Mouse (Mus musculus) hematopoietic stem cell, adult 5-6 weeks (primary cell): ENCODE measurements at regions not wholly inside any gene's neighbourhood (a gene's known extent, or its start where the extent isn't known, plus 50 kb on each side); places are given as distances from the start of the nearest gene placed in this dataset.

Experiments
- ATAC-seq, 2 experiments: fragments of 125-278 bp in 1 of 2; replicated peaks in 1 of 2; 2 replicates each; pipeline ENCODE4 v1.8.0; 2016 to 2017; ENCODE audit warnings: inconsistent platforms in 2 of 2, mild to moderate bottlenecking in 2 of 2, moderate number of reproducible peaks in 2 of 2, low read depth in 1 of 2, moderate TSS enrichment in 1 of 2; ENCODE audit not compliant: low FRiP score in 2 of 2, poor library complexity in 2 of 2, severe bottlenecking in 2 of 2, insufficient read depth in 1 of 2, low TSS enrichment in 1 of 2

DNA sequence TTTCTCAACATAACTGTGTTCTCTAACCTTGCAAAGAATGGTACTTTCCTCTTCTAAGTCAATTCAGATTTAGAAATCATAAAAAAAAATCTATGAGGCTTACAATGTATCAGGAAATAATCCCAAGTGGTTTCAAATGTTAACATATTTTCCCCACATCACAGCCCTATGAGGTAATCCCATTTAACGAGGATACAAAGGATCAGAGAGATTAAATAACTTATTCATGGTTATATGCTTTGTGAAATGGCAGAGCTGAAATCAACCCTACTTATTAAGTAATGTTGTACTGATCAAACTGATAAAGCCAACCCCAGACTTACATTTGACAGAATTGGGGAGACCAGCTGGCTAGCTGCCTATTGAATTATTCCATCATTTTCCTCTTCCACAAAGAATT is 614.4 kb downstream of the Ntrk3 start:
- ATAC-seq, result no peak

DNA sequence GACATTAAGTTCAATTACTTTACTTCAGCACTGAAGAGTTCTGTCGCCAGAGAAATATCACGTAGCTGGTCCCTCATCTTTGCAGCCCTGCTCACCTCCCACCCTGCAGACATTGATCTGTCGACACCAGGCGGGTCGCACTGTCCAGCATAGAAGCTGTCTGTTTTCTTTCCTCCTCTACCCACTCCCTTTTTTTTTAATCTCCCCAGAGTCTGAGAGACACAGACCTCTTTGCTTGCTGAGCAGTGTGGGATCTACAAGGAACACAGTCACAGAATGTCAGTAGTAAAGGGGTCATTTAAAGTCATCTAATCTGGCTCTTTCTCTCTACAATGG is 616.7 kb downstream of the Ntrk3 start:
- no peak for ATAC-seq

DNA sequence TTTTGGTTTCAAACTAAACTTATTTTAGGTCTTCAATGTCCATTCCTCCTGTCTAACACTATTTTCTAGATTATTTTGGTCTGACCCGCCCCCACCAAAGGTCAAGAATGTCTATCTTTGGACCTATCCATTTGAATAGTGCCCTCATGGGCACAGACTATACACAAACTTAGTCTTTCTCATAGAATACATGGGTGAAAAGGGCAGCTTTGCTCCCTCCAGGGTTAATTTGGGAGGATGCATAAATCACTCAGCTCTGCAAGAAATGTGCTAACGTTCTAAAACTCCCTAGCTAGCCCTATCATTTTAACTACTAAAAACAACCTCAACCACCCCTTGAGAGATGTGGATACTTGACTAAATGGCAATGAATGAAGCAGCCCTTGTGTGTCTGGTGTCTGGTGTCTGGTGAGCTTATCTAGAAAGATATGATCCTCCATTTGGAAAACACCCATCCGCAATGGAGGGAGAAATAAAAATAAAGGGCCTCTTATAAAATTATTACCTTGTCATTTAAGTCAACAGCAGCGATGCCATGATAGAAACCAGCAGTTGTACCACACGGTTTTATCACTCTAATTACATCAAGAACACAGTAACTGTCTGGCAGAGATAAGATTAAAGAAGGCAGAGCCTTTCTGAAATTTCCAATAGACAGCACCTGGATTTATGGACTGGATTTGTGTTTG is 617.2 kb downstream of the Ntrk3 start:
- ATAC-seq, result no peak

DNA sequence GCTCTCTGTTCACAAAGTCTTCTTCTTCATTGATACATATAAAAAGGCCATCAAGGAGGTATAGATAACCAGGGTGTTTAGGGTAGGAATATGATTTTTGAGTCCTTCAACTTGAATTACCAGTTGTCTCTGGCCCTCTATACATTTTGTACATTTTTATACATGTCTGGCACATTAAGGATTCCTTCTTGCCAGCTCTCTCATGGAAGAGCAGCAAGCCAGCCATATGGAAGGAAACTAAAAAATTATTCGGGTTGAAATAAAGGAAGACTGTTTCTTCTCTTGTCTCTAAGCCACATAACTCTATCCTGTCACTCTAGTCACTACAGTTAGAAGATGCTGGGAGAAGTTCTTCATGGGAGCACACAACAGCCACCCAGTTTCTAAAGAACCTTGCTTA is 618.0 kb downstream of the Ntrk3 start:
- no peak for ATAC-seq

DNA sequence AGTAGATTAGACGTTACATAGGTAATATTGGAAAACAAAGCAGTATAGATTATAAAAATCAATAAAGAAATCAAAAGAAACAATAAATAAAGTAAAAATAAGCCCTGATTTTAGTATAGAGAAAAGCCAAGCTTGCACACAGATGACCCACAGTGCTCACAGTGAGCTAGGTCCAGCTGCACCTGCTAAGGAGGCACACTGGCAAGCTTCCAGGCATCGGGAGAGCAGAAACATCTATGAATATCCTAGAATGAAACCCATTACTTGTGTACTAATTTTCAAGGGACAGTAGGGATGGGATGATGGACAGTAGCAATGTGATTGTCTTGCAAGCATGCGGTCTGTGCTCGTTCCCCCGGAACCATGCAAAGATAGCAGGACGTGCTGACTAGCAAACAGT is 626.5 kb downstream of the Ntrk3 start:
- no peak for ATAC-seq

DNA sequence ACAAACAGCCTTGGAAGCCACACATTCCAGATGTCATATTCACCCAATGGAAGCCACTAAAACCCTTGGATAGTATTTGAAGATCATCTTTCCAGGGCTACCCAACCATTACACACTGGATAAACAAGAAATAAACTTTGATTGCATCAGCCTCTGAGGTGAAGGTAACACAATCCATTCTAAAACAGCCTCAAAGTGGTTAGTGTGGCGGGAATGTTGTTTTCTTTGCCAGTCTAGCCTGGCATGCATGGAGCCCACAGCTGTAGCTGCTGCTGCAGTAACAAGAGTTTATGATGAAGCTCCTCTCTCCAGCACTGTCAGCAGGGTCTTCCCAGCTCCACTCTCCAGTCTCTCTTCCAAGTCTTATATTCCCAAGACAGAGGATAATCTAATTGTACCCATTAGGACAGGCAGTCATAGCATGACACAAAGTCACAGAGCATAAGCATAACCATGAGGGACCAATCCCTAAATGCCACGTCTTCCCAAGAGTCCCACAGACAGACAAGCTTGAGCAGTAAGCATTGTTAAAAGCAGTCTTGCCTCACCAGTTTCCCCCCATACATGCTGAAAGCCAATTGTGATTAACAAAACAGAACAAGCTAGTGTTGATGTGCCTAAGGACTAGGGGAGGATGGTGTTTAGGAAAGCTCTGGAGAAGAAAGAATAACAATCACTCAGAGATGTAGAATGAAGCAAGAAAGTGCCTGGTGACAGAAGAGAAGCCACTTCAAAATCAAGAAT is 634.1 kb downstream of the Ntrk3 start:
- ATAC-seq, result no peak

DNA sequence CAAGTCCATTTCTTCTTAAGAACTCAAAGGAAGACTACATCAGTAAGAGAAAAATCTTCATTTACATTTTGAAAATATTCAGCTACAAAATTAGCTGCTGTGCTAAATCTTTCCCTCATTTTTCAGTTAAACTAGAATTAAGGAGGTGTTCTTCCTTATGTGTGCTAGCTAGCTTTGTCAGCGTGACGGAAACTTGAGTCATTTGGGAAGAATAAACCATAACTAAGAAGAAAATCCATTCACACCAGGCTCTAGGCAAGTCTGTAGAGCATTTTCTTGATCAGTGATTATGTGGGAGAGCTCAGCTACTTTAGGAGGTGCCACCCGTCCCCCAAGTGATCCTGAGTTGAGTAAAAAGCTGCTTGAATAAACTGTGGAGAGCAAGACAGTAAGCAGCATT is 635.4 kb downstream of the Ntrk3 start:
- ATAC-seq, result no peak

DNA sequence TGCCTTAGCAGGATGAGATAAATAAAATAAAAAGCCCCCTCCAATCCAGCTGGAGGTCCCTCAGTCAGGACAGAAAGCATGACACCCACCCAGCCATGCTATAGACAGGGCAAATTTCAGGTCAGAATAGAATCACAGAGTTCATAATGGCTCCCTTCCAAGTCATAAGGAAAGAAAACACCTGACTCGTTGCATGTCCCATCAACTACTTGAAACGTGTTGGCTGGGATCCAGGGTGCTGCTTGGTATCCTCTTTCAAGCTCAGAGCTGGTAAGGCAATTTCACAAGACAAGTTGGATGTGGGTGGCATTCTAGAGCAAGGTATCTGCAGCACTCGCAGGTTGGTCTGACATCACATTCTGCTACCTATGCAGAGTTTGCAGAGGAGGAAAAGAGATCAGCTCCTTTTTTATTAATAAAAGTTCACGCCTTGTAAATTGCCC is 651.2 kb downstream of the Ntrk3 start:
- ATAC-seq, result no peak

DNA sequence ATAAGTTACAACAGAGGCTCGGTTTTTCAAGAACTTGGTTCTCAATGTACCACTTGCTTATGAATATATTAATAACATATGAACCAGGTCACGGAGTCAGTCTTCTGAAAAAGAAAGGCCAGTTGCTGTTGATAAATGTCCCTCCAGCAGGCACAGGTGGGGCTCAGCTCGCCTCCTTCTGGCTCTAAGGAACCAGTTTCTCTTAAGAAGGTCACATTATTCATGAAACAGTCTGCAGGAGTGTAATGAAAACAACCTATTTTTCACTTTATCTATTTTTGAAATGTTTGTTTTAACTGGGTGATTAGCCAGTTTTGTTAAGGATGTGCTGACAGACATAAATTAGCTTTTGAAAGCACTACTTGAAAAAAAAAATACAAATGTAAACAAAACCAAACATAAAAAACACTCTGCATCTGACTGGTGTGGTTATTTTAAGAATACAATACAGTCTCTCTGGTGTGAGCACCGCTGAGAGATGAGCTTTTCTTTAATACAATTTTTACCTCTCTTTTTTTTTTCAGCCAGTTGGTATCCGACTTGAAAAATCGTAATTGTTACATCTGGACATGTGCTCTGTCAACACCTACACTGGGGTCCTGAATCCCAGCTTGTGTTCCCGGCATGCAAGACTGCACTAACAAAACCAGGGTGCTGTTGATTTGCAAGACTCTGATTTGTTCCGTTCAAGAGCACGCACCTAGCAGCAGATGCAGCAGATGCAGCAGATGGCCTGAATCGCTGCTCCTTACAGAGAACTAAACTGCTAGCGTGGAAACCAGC is 651.8 kb downstream of the Ntrk3 start:
- ATAC-seq, result no peak

DNA sequence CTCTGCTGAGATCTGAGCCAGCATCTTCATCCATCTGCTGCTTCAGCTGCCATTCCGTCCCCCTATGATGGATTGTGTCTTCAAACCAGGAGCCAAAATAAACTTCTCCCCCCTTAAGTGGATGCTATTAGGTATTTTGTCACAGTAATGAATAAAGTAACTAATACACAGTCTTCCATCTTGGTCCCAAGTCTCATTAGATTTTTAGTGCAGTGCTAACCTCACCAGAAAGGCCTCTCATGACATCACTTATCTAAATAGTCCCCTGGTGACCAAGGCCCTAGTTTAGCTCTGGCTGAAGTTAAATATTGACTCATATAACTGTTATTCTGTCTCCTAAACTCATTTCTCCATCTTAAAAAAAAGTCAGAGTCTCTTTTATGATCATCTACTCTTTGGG is 658.1 kb downstream of the Ntrk3 start:
- ATAC-seq, result no peak

DNA sequence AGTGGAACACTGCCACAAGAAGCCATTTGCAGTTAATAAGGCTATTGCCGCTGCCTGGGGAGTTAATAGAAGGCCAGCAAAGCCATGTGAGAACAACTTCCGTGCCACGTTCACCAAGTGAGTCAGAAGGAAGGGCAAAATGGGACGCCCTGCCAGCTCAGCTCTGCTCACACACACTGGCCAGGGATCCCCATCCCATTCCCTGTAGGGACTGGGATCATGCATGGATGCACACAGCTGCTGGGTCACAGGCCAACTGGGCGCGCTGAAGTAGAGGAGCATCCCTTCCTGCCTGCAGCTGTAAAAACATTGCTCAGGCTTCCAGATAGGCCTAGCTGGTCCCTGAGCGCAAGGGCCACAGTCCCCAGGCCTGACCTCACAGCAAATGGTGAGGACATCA is 666.7 kb downstream of the Ntrk3 start:
- no peak for ATAC-seq

DNA sequence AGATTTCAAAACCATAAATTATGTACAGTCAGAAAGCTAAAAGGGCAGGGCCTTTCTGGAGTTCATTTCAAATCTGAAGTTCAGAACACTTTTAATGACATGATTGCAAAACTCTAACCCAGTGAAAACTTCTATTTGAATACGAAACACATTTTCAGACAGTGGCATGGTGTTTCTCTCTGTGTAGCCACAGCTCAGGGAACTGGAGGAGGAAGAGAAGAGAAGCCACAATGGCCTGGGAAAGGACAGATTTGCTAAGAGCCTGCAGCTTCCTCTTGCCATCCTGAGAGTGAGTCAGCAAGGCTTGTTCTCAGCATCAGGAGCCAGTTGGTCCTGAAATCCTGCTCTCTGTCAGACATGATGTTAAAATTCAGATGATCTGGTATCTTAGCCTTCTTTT is 676.2 kb downstream of the Ntrk3 start:
- no peak; a peak in 1 of 4 replicates for ATAC-seq

DNA sequence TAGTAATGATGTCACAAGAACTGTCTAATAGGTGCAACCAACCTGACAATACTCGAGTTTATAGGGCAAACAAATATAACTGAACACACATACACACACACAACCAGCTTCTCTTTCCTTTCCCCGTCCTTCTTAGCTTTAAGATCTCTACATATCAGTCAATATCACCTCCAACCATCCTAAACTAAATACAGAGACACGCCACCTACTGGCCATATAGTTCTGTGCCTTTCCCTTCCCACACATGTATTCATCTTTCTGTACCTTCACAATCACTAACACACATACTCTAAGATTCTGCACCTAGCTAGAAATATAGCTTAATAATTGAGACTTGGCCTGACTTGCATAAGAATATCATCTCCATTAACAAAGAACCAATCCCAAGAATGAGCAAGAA is 688.2 kb downstream of the Ntrk3 start:
- no peak for ATAC-seq

DNA sequence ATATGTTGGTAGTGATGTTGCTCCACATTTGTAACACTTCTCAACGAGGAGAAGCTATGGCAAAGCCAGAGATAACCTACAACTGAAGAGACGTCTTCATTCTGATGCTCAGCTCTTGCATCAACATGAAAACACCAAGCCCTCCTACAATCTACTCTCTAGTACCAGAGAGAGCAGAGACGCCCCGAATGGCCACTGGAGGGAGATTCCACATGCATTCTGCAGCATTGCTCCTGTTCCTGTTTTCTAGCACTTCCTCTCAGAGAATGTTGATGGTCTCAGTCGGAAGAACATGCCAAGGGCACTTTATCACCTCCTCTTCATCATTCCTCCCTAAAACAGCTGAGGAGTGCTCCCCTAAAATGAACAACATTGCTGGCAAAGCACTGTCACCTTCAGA is 692.4 kb downstream of the Ntrk3 start:
- ATAC-seq, result no peak

DNA sequence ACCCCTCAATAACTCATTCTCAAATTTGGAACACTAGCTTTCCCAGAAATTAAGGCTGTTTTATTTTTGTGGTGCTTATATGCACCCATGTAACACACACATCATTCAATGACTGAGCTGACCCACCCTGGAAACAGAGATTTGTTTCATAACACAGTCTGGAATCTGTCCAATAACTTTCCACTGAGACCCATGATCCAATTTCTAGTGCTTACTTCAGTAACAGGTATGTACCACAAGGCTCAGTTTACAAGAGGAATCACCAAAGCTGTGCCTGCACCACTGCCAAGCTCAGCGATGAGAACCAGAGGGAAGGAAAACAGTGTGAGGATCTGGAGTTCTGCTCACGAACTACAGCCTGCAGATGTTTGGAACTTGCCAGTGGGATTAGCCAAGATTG is 706.8 kb downstream of the Ntrk3 start:
- ATAC-seq, result no peak

DNA sequence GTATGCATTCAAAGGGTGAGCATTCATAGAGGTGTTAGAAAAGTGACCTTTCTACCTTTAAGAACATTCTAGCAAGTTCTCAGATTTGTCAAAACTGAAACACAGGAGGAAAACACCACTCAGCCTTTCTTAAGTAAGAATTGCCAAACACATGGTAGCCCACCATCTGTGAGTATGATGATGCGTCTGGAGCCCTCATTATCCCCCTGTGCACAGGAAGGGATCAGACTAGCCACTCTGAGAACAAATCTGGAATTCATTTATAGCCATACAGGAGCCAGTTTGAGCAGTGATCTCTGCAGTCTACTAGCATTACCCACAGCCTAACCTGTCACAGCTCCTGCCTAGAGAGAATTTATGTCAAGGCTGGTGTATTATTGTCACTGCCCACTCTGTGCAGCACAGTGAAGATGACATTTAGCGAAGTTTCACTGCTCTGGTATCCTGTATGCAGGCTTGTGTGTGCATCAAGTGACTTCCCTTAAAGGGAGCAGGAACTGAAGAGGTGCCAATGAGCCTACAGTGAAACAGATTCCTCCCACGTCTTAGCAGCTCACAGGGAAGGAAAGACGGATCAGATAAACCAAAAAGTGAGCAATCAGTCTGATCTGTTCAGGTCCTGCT is 710.7 kb downstream of the Ntrk3 start:
- no peak for ATAC-seq

DNA sequence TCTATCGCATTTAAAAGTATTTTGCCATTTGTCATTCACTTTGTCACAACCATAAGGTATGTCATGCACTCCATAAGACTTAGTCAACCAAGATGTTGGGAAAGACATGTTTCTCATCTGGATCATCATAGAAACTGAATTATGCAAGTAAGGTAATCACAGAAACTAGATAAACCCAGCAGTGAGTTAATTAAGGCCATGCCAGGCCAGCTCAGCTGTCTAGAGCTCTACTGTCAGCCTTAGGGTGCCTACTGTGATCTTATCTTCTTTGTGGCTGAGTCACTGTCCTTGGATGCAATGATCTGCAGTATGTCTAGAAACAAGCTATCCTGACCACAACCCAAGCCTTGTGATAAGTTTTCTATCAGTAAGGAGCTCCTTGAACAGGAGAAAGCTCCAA is 714.2 kb downstream of the Ntrk3 start:
- ATAC-seq, result no peak

DNA sequence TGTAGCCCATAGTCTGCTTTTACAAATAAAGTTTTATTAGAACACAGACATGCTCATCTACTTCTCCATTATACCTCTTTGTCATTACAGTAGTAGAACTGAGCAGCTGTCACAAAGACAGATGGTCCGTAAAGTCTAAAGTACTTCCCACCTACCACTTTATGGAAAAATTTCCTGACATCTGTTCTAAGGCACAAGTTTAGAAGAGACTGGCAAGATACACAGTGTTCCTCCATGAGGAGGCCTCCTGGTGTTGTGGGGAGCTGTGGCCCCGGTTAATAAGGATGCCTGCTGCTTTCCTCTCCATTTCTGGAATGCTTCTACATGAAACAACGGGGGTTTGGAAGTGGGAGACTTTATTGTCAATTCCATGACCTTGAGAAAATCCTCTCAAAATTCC is 714.7 kb downstream of the Ntrk3 start:
- ATAC-seq, result no peak
